In genomic region chr11:87087142-87087541, GRCm38 (mm10) we compare ENCODE assay signal across 8 mouse cellular contexts. TPM values are rescaled to one million over a fixed set of nuclear protein-coding genes. Genes with fewer than 3 reads are reported as not detected.
DNase-seq lines count a peak whose midpoint lies in the region; ATAC-seq and TF ChIP-seq lines count a peak whose summit lies in the region.

No protein-coding gene starts in this region.

- DNase-seq in kidney, postnatal 25 days: no peak
- no peak for DNase-seq in embryonic facial prominence, embryonic 10.5 days (ENCODE audit: low spot score)
- DNase-seq in right cerebral cortex, postnatal 14 days: no peak
- no peak for DNase-seq in natural killer cell, adult 2 months (ENCODE audit: low spot score in 2 of 2)
- no peak for DNase-seq in adrenal gland, adult 18-20 months (ENCODE audit: low spot score in 2 of 2)

- H3K36me3 ChIP-seq in kidney, embryonic 16.5 days (ENCODE audit: insufficient read depth, low read length): peaks cover 41% of the 10 kb centered on the region
- H3K36me3 ChIP-seq in embryonic facial prominence, embryonic 10.5 days (replicated peaks): peaks cover 65% of the 10 kb centered on the region
- peaks cover 6% of the 10 kb centered on the region; the same call in 1 of the 2 replicates for H3K36me3 ChIP-seq in intestine, embryonic 16.5 days (ENCODE audit: control insufficient read depth, insufficient read depth, low read length)
- peaks cover 19% of the 10 kb centered on the region for H3K36me3 ChIP-seq in myocyte (ENCODE audit: control insufficient read depth, insufficient read depth)

- H3K79me2 ChIP-seq in myocyte (ENCODE audit: control insufficient read depth, insufficient read depth): peaks cover 38% of the 10 kb centered on the region

- no peak for TF ChIP-seq POLR2A in myocyte (IDR thresholded peaks at IDR 0.05; ENCODE audit: insufficient read length, low read depth)

- H3K4me1 ChIP-seq in kidney, embryonic 16.5 days (ENCODE audit: insufficient read depth, low read length): peaks cover 21% of the 10 kb centered on the region
- H3K4me1 ChIP-seq in embryonic facial prominence, embryonic 10.5 days: peaks cover 33% of the 10 kb centered on the region
- peaks cover 13% of the 10 kb centered on the region for H3K4me1 ChIP-seq in intestine, embryonic 16.5 days (ENCODE audit: control insufficient read depth, insufficient read depth, low read length)

- H3ac ChIP-seq in myocyte (ENCODE audit: control insufficient read depth, insufficient read length): peak overlapping the region; percentile 50

- 48% methylated on average over 2 of the region's 2 CpGs for WGBS in kidney, embryonic 16.5 days
- 80% methylated on average over 2 of the region's 2 CpGs for WGBS in embryonic facial prominence, embryonic 10.5 days
- 60% methylated on average over 2 of the region's 2 CpGs for WGBS in intestine, embryonic 16.5 days

- ATAC-seq in kidney, embryonic 16.5 days (ENCODE audit: low FRiP score, low TSS enrichment): no peak
- no peak for ATAC-seq in intestine, embryonic 16.5 days

- H3K27me3 ChIP-seq in kidney, embryonic 16.5 days (ENCODE audit: insufficient read depth, low read length): no peaks in the 10 kb centered on the region
- H3K27me3 ChIP-seq in embryonic facial prominence, embryonic 10.5 days (replicated peaks; ENCODE audit: low read depth, poor library complexity, severe bottlenecking): no peaks in the 10 kb centered on the region
- H3K27me3 ChIP-seq in intestine, embryonic 16.5 days (replicated peaks; ENCODE audit: control insufficient read depth, insufficient read depth, low read length): no peaks in the 10 kb centered on the region
- no peaks in the 10 kb centered on the region for H3K27me3 ChIP-seq in myocyte (ENCODE audit: control insufficient read depth, insufficient read depth, insufficient read length)

- no peaks in the 10 kb centered on the region for H3K9me3 ChIP-seq in kidney, embryonic 16.5 days (ENCODE audit: low read length)
- no peaks in the 10 kb centered on the region for H3K9me3 ChIP-seq in embryonic facial prominence, embryonic 10.5 days
- H3K9me3 ChIP-seq in intestine, embryonic 16.5 days (ENCODE audit: control insufficient read depth, low read length): no peaks in the 10 kb centered on the region

- peak overlapping the region; percentile 74 for H3K4me2 ChIP-seq in kidney, embryonic 16.5 days (replicated peaks; ENCODE audit: low read depth, low read length)
- peak overlapping the region; percentile 79 for H3K4me2 ChIP-seq in intestine, embryonic 16.5 days (ENCODE audit: low read depth, low read length)
- H3K4me2 ChIP-seq in myocyte (ENCODE audit: low read depth): peak overlapping the region; percentile 88

- H3K9ac ChIP-seq in kidney, embryonic 16.5 days (replicated peaks; ENCODE audit: low read length): no peak overlapping the region
- H3K9ac ChIP-seq in intestine, embryonic 16.5 days (ENCODE audit: low read depth, low read length): 0 out of 2 replicates have a peak overlapping the region, but pooled peaks have one; percentile 88

- H3K4me3 ChIP-seq in kidney, embryonic 16.5 days (ENCODE audit: low read length): peak overlapping the region; percentile 76
- H3K4me3 ChIP-seq in embryonic facial prominence, embryonic 10.5 days: peak overlapping the region; percentile 92
- H3K4me3 ChIP-seq in intestine, embryonic 16.5 days (ENCODE audit: low read length): peak overlapping the region; percentile 96
- H3K4me3 ChIP-seq in myocyte: peak overlapping the region; percentile 89

- H3K27ac ChIP-seq in kidney, embryonic 16.5 days (ENCODE audit: low read length): no peak overlapping the region; the same call in 1 of the 2 replicates
- H3K27ac ChIP-seq in embryonic facial prominence, embryonic 10.5 days (replicated peaks): peak overlapping the region; percentile 91
- no peak overlapping the region for H3K27ac ChIP-seq in intestine, embryonic 16.5 days (ENCODE audit: low read length)

TF ChIP-seq in myocyte, 11 proteins besides CTCF, POLR2A, EP300 and RAD21:
- TF ChIP-seq CEBPB (IDR thresholded peaks at IDR 0.05; ENCODE audit: insufficient read depth, poor library complexity, severe bottlenecking) (no peak), SRF (IDR thresholded peaks at IDR 0.05; ENCODE audit: control insufficient read depth, insufficient read length, low read depth) (no peak), REST (IDR thresholded peaks at IDR 0.05; ENCODE audit: insufficient read depth, insufficient read length) (no peak), MYOG (IDR thresholded peaks at IDR 0.05; ENCODE audit: control insufficient read depth in 1 of 3, insufficient read depth in 1 of 3, insufficient read length in 2 of 3, low read depth in 2 of 3) (no peak), TCF12 (IDR thresholded peaks at IDR 0.05; ENCODE audit: insufficient read depth, poor library complexity, severe bottlenecking) (no peak), MAX (IDR thresholded peaks at IDR 0.05; ENCODE audit: low read depth) (no peak), TCF3 (IDR thresholded peaks at IDR 0.05; ENCODE audit: insufficient read length, low read depth) (no peak), USF1 (IDR thresholded peaks at IDR 0.05; ENCODE audit: low read depth) (no peak), E2F4 (IDR thresholded peaks at IDR 0.05; ENCODE audit: insufficient read depth) (no peak), POLR2AphosphoS2 (IDR thresholded peaks at IDR 0.05; ENCODE audit: insufficient read length, low read depth) (no peak), MYOD1 (IDR thresholded peaks at IDR 0.05; ENCODE audit: control insufficient read depth in 1 of 3, insufficient read length in 2 of 3, low read depth in 2 of 3) (no peak)
TF ChIP-seq in myocyte: peak in this region for 0.

RNA-seq across cellular contexts. Expression of gene Smg8, which starts 0.6 kb away (rescaled TPM):
- polyA plus RNA-seq in kidney, embryonic 16.5 days (2015; fragmentation: Nextera tagmentation; extraction: Ambion mirVana): 22.5 and 23.1 TPM in 2 replicates
- 28.3 and 33.0 TPM in 2 replicates for polyA plus RNA-seq in embryonic facial prominence, embryonic 10.5 days (2016; fragmentation: Nextera tagmentation; extraction: Ambion mirVana)
- 14.3 and 15.3 TPM in 2 replicates for polyA plus RNA-seq in intestine, embryonic 16.5 days (2015; fragmentation: Nextera tagmentation; extraction: Ambion mirVana)
- 13.1 TPM for polyA plus RNA-seq in myocyte (2012; fragmentation: generic; extraction: Trizol)
- 10 to 100 TPM; 15.2 to 23.4 TPM for total RNA-seq in adrenal gland, adult 18-20 months (2021)

RNA-seq across cellular contexts. Expression of gene Gdpd1, which starts 13.3 kb away (rescaled TPM):
- 25.6 and 25.7 TPM in 2 replicates for polyA plus RNA-seq in kidney, embryonic 16.5 days (2015; fragmentation: Nextera tagmentation; extraction: Ambion mirVana)
- polyA plus RNA-seq in embryonic facial prominence, embryonic 10.5 days (2016; fragmentation: Nextera tagmentation; extraction: Ambion mirVana): 33.7 and 37.3 TPM in 2 replicates
- 24.5 and 24.7 TPM in 2 replicates for polyA plus RNA-seq in intestine, embryonic 16.5 days (2015; fragmentation: Nextera tagmentation; extraction: Ambion mirVana)
- 9.9 TPM for polyA plus RNA-seq in myocyte (2012; fragmentation: generic; extraction: Trizol)
- 1 to 10 TPM; 3.7 to 6.3 TPM for total RNA-seq in adrenal gland, adult 18-20 months (2021)

RNA-seq across cellular contexts. Expression of gene Prr11, which starts 21.4 kb away (rescaled TPM):
- polyA plus RNA-seq in kidney, embryonic 16.5 days (2015; fragmentation: Nextera tagmentation; extraction: Ambion mirVana): 9.2 and 13.9 TPM in 2 replicates
- polyA plus RNA-seq in embryonic facial prominence, embryonic 10.5 days (2016; fragmentation: Nextera tagmentation; extraction: Ambion mirVana): 17.5 and 17.9 TPM in 2 replicates
- 6.5 TPM in 2 replicates for polyA plus RNA-seq in intestine, embryonic 16.5 days (2015; fragmentation: Nextera tagmentation; extraction: Ambion mirVana)
- polyA plus RNA-seq in myocyte (2012; fragmentation: generic; extraction: Trizol): 9.3 TPM
- total RNA-seq in adrenal gland, adult 18-20 months (2021): under 1 TPM; 0.46 to 0.58 TPM

RNA-seq across cellular contexts. Expression of gene Ska2, which starts 21.9 kb away (rescaled TPM):
- 59.4 and 61.1 TPM in 2 replicates for polyA plus RNA-seq in kidney, embryonic 16.5 days (2015; fragmentation: Nextera tagmentation; extraction: Ambion mirVana)
- 105 and 111 TPM in 2 replicates for polyA plus RNA-seq in embryonic facial prominence, embryonic 10.5 days (2016; fragmentation: Nextera tagmentation; extraction: Ambion mirVana)
- 30.6 and 37.7 TPM in 2 replicates for polyA plus RNA-seq in intestine, embryonic 16.5 days (2015; fragmentation: Nextera tagmentation; extraction: Ambion mirVana)
- polyA plus RNA-seq in myocyte (2012; fragmentation: generic; extraction: Trizol): 5.6 TPM
- 1 to 10 TPM; 6.0 to 6.2 TPM for total RNA-seq in adrenal gland, adult 18-20 months (2021)

RNA-seq across cellular contexts. Expression of gene Trim37, which starts 39.7 kb away (rescaled TPM):
- 29.0 and 31.5 TPM in 2 replicates for polyA plus RNA-seq in kidney, embryonic 16.5 days (2015; fragmentation: Nextera tagmentation; extraction: Ambion mirVana)
- 49.1 and 52.1 TPM in 2 replicates for polyA plus RNA-seq in embryonic facial prominence, embryonic 10.5 days (2016; fragmentation: Nextera tagmentation; extraction: Ambion mirVana)
- 16.2 and 19.1 TPM in 2 replicates for polyA plus RNA-seq in intestine, embryonic 16.5 days (2015; fragmentation: Nextera tagmentation; extraction: Ambion mirVana)
- 6.7 TPM for polyA plus RNA-seq in myocyte (2012; fragmentation: generic; extraction: Trizol)
- total RNA-seq in adrenal gland, adult 18-20 months (2021): 10 to 100 TPM; 14.2 to 14.9 TPM
